Mouse (Mus musculus): ENCODE data around the gene Mul1. TPM values are rescaled to one million over a fixed set of nuclear protein-coding genes. Genes with fewer than 3 reads are reported as not detected.

The Mul1 gene
- polyA plus RNA-seq (2014; fragmentation: Nextera tagmentation; extraction: Ambion mirVana): 16.2 and 21.9 TPM in 2 replicates

DNA sequence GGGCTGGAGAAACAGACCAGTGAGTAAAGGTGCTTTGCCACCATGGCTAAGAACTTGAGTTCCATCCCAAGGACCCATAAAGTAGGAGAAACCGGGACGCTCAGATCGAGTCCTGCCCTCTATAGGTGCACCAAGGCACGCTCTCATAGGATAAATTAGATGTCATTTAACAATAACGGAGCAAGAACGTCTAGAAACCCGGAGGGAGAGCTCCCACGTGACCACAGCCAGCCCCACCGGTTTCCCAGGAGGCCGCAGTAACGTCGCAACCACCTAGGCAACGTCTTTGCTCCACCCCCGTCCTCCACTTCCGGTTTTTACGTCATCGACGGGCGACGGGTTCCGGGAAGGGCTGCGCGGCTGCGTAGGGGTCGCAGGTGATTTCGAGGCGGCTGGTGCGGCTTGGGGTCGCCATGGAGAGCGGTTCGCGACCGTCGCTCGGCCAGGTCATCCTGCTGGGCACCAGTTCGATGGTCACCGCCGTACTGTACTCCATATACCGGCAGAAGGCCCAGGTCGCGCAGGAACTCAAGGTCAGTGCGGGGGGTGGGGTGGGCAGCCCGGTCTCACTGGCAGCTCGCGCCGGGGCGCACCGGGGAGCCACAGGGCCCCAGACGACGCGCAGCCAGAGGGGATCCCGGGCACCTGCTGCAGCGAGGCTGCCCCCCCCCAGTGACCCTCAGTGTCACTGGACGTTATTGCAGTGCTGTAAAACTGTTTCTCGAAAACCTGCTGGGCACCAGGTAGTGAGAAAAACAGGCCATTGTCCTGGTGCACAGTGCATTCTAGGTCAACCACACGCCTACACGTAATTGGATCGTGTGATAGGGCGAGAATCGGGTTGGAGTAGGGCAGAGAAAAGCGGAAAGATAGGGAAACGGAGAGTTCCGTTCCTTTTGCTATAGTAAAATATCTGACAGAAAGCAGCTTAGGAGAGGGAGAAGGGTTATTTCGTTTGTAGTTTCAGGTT is at the start of gene Mul1:
Gene Mul1 (plus strand): TSS at position 325 of the 970 bp plus-strand sequence.
- WGBS: 1% methylated on average over 64 of the region's 64 CpGs
- Histone ChIP-seq H3K36me3 (ENCODE audit: control insufficient read depth, insufficient read depth, low read length) (peaks cover 34% of the 10 kb centered on the region), H3K9me3 (replicated peaks; ENCODE audit: control insufficient read depth, low read length) (no peaks in the 10 kb centered on the region), H3K27me3 (replicated peaks; ENCODE audit: control insufficient read depth, insufficient read depth, low read length) (no peaks in the 10 kb centered on the region; the same call in 1 of the 2 replicates), H3K4me3 (ENCODE audit: low read depth, low read length) (peak within 1 kb of the TSS; percentile 94), H3K4me2 (ENCODE audit: low read length) (peak within 1 kb of the TSS; percentile 86), H3K9ac (ENCODE audit: low read length) (peak within 1 kb of the TSS; percentile 81), H3K27ac (ENCODE audit: low read depth, low read length) (peak within 1 kb of the TSS; percentile 82), H3K4me1 (ENCODE audit: control insufficient read depth, insufficient read depth, low read length) (peaks cover 6% of the 10 kb centered on the region)
- peak; percentile 97 for DNase-seq (ENCODE audit: low spot score)
- peak; percentile 97 for ATAC-seq

DNA sequence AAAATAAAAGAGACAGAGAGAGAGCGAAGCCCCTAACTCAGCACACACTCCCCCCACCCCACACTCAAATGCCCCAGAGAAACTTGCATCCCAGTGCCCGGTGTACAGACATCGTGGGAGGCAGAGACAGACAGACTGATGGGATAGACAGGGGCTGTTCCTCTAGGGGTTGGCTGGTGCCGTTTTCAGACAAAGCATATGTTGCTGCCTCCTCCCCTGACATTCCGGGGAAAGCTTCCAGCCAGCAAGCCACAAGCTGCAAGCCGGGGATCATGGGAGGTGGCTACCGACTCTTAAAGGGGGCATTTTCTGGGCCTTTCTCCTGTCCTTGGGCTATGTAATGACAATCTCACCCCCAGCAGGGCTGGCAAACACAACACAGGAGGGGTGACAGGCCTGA is 40.8 kb upstream of the Mul1 start:
- DNase-seq (ENCODE audit: low spot score) (no peak), ATAC-seq (no peak)
- Histone ChIP-seq H3K4me2 (ENCODE audit: low read length) (no peak overlapping the region), H3K9me3 (replicated peaks; ENCODE audit: control insufficient read depth, low read length) (no peaks in the 10 kb centered on the region), H3K27ac (ENCODE audit: low read depth, low read length) (no peak overlapping the region), H3K36me3 (ENCODE audit: control insufficient read depth, insufficient read depth, low read length) (no peaks in the 10 kb centered on the region), H3K9ac (ENCODE audit: low read length) (no peak overlapping the region), H3K4me3 (ENCODE audit: low read depth, low read length) (no peak overlapping the region), H3K4me1 (ENCODE audit: control insufficient read depth, insufficient read depth, low read length) (no peaks in the 10 kb centered on the region), H3K27me3 (replicated peaks; ENCODE audit: control insufficient read depth, insufficient read depth, low read length) (peaks cover 53% of the 10 kb centered on the region)
- 63% methylated on average over 7 of the region's 7 CpGs for WGBS

DNA sequence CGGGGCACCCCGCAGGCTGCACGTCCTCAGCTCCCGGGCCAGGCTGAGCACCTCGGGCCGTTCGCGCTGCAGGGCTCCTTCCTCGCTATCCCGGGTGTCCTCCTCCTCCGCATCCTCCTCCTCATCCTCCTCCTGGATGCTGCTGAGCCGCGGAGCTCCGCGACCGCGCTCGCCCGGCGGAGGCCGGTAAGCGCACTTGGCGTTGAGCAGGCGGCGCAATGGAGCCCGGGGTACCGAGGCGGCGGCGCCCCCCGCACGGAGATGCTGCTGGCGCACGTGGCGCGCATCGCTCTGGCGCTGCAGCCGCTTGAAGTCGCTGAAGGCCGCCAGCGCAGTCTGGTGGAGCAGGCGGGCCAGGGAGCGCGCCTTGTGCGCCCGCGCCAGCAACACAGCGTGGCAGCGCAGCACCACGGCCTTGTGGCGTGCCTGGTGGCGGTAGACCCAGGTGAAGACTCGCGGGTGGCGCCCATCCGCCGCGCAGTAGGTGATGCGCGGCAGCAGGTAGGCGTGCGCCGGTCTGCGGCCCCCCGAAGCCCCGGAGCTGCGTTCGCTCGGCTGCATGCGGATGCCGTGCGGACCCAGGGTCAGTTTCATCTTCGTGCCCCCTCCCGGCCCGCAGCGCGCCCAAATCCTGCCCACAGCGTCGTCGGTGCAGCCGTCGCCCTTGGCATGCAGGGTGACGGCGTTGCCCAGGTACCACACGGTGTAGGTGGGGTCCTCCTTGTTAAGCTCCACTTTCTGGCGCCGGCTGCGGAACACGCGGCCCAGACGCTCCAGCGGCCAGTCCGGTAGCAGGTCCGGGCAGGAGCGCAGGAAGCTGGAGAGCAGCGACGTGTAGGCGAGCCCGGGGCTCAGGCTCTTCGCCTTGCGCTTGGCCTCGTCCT is 39.1 kb upstream of the Mul1 start:
- H3K36me3 ChIP-seq (ENCODE audit: control insufficient read depth, insufficient read depth, low read length): no peaks in the 10 kb centered on the region
- ATAC-seq (peak; percentile 44; the same call in 1 of the 2 replicates), DNase-seq (ENCODE audit: low spot score) (peak; percentile 64)
- H3K9me3 ChIP-seq (replicated peaks; ENCODE audit: control insufficient read depth, low read length): no peaks in the 10 kb centered on the region
- H3K9ac ChIP-seq (ENCODE audit: low read length): peak overlapping the region; percentile 43
- no peaks in the 10 kb centered on the region for H3K4me1 ChIP-seq (ENCODE audit: control insufficient read depth, insufficient read depth, low read length)
- H3K4me3 ChIP-seq (ENCODE audit: low read depth, low read length): peak overlapping the region; percentile 34
- under 1% methylated on average over 98 of the region's 103 CpGs for WGBS
- no peak overlapping the region for H3K27ac ChIP-seq (ENCODE audit: low read depth, low read length)
- H3K4me2 ChIP-seq (ENCODE audit: low read length): peak overlapping the region; percentile 61
- H3K27me3 ChIP-seq (replicated peaks; ENCODE audit: control insufficient read depth, insufficient read depth, low read length): peaks cover 53% of the 10 kb centered on the region

DNA sequence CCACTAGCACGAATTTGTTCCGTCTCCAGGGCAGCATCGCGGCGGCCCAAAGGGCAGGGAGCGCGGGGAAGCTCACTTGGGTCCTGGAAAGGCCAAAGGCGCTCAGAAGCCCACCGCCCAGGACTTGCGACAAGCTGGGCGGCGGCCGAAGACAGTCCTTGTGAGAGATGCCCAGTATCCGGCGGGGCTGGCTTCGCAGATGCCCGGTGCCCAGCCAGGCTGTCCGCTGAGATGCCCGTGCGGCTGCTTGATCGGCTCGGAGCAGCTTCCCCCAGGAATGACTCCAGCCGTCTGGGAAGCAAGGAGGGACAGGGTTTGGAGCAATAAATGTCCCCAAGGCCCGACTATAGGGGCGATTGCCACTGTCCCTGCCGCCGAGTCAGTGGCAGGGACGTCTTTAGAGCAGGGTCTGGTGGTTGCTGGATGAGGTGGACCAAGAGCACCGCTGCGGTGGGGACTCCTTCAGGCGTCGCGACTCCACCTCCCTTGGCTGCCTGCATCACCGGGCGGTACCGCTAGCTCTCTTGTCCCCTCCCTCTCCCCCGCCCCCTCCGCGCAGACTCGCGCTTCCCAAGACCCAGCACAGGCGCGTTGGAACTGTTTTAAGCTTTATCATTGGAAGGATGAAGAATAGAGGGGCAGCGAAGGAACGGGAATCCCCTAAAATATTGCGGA is 38.4 kb upstream of the Mul1 start, which contains the start of gene Fam43b:
Gene Fam43b (minus strand): TSS at position 558 of the 675 bp plus-strand sequence.
- ATAC-seq: no peak
- Histone ChIP-seq H3K9me3 (replicated peaks; ENCODE audit: control insufficient read depth, low read length) (no peaks in the 10 kb centered on the region), H3K4me3 (ENCODE audit: low read depth, low read length) (peak within 1 kb of the TSS; percentile 34), H3K27me3 (replicated peaks; ENCODE audit: control insufficient read depth, insufficient read depth, low read length) (peaks cover 53% of the 10 kb centered on the region), H3K4me2 (ENCODE audit: low read length) (peak within 1 kb of the TSS; percentile 61), H3K36me3 (ENCODE audit: control insufficient read depth, insufficient read depth, low read length) (no peaks in the 10 kb centered on the region), H3K27ac (ENCODE audit: low read depth, low read length) (no peak within 1 kb of the TSS), H3K4me1 (ENCODE audit: control insufficient read depth, insufficient read depth, low read length) (no peaks in the 10 kb centered on the region), H3K9ac (ENCODE audit: low read length) (peak within 1 kb of the TSS; percentile 43)
- WGBS: under 1% methylated on average over 46 of the region's 46 CpGs
- DNase-seq (ENCODE audit: low spot score): peak; percentile 71

DNA sequence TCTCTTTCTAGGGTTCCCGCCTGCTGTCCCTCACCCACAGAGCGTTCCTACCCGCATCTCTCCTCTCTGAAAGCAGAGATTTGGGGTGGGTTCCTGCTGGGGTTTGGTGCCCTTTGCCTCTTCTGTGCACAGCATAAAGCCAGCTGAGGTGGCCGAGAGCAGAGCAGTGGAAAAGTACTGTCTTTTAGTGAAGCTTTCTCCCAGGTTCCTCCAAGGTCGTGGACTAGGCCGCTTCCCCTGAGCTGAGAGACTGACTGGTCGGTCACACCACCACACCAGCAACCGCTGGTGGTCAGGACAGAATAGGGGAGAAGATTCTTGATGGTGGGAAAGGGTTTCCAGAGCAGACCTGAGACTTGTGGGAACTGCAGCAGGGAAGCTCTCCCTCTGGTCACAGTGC is 37.8 kb upstream of the Mul1 start:
- WGBS: 4% methylated on average over 8 of the region's 8 CpGs
- H3K27ac ChIP-seq (ENCODE audit: low read depth, low read length): no peak overlapping the region
- no peaks in the 10 kb centered on the region for H3K9me3 ChIP-seq (replicated peaks; ENCODE audit: control insufficient read depth, low read length)
- H3K4me3 ChIP-seq (ENCODE audit: low read depth, low read length): peak overlapping the region; percentile 34
- peak overlapping the region; percentile 61 for H3K4me2 ChIP-seq (ENCODE audit: low read length)
- ATAC-seq (no peak), DNase-seq (ENCODE audit: low spot score) (no peak)
- H3K9ac ChIP-seq (ENCODE audit: low read length): no peak overlapping the region; the same call in 1 of the 2 replicates
- no peaks in the 10 kb centered on the region for H3K36me3 ChIP-seq (ENCODE audit: control insufficient read depth, insufficient read depth, low read length)
- peaks cover 53% of the 10 kb centered on the region for H3K27me3 ChIP-seq (replicated peaks; ENCODE audit: control insufficient read depth, insufficient read depth, low read length)
- H3K4me1 ChIP-seq (ENCODE audit: control insufficient read depth, insufficient read depth, low read length): no peaks in the 10 kb centered on the region

DNA sequence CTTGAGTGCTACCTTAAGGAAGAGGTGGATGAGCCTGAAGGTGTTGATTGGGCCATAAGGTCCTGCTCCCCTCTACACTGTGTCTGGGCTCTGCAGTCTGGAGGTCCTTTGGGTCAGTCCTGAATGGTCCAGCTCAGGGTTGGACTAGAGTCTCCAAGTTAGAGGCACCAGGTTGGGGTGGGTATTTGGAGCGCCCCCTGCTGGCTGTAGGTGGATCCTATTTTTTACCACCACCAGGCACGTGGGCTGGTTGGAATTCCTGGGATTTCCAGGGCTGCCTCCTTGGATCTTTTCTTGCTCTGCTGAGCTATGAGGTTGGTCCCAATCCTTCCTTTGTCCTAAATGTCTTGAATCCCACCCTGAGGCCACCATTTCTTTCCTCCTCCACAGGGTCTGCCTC is 29.7 kb upstream of the Mul1 start:
- ATAC-seq: no peak
- no peak for DNase-seq (ENCODE audit: low spot score)
- no peaks in the 10 kb centered on the region for H3K36me3 ChIP-seq (ENCODE audit: control insufficient read depth, insufficient read depth, low read length)
- WGBS: 4% methylated on average over 2 of the region's 2 CpGs
- no peak overlapping the region for H3K4me2 ChIP-seq (ENCODE audit: low read length)
- no peak overlapping the region for H3K27ac ChIP-seq (ENCODE audit: low read depth, low read length)
- no peaks in the 10 kb centered on the region for H3K4me1 ChIP-seq (ENCODE audit: control insufficient read depth, insufficient read depth, low read length)
- no peak overlapping the region for H3K9ac ChIP-seq (ENCODE audit: low read length)
- no peaks in the 10 kb centered on the region; the same call in 1 of the 2 replicates for H3K27me3 ChIP-seq (replicated peaks; ENCODE audit: control insufficient read depth, insufficient read depth, low read length)
- H3K9me3 ChIP-seq (replicated peaks; ENCODE audit: control insufficient read depth, low read length): no peaks in the 10 kb centered on the region
- H3K4me3 ChIP-seq (ENCODE audit: low read depth, low read length): no peak overlapping the region

DNA sequence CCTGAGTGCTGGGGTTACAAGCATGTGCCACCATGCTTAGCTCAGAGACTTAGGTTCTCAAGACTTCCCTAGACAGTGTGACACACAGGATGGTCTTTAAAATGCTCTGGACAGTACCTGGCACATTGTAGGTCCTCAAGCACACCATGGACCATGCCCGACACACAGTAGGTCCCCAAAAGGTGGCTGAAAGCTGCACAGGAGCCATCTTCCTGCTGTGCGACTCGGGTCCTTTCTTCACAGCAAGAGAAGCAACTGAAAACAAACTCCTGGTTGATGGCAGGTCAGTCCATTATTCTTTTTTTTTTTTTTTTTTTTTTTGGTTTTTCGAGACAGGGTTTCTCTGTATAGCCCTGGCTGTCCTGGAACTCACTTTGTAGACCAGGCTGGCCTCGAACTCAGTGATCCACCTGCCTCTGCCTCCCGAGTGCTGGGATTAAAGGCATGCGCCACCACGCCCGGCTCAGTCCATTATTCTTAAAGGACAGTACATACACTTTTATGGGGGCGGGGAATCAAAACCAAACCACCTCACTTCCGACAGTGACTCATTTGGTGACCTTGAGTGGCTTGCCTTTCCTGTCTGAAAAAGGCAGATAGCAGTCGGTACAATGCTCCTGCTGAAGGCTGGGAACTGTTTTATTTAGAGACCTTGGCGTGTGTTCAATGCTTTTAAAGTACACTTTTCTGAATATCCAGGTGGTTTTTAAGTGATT is 26.8 kb upstream of the Mul1 start:
- H3K4me3 ChIP-seq (ENCODE audit: low read depth, low read length): no peak overlapping the region
- 82% methylated on average over 12 of the region's 13 CpGs for WGBS
- H3K27me3 ChIP-seq (replicated peaks; ENCODE audit: control insufficient read depth, insufficient read depth, low read length): no peaks in the 10 kb centered on the region; the same call in 1 of the 2 replicates
- no peaks in the 10 kb centered on the region for H3K36me3 ChIP-seq (ENCODE audit: control insufficient read depth, insufficient read depth, low read length)
- H3K4me1 ChIP-seq (ENCODE audit: control insufficient read depth, insufficient read depth, low read length): no peaks in the 10 kb centered on the region
- no peak overlapping the region for H3K9ac ChIP-seq (ENCODE audit: low read length)
- H3K4me2 ChIP-seq (ENCODE audit: low read length): no peak overlapping the region
- ATAC-seq: no peak
- H3K27ac ChIP-seq (ENCODE audit: low read depth, low read length): no peak overlapping the region
- no peak for DNase-seq (ENCODE audit: low spot score)
- no peaks in the 10 kb centered on the region for H3K9me3 ChIP-seq (replicated peaks; ENCODE audit: control insufficient read depth, low read length)

DNA sequence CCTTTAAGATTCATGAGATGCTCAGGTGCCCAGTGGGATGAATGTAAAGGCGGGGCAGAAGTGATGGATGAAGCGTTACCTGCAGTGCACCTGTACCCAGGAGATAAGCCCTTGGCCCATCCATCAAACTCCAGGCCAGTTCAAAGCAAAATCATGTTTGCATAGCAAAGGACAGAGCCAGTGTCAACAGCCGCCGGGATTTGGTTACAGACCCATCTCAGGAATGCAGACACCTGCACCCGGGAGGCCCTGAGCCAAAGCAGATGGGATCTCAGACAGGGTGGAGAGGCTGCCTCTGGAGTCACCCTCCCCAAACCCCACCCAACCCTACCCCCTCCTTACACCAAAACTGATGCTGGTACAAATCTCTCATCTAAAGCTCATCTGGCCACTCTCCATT is 23.5 kb upstream of the Mul1 start:
- ATAC-seq (no peak), DNase-seq (ENCODE audit: low spot score) (no peak)
- no peaks in the 10 kb centered on the region for H3K9me3 ChIP-seq (replicated peaks; ENCODE audit: control insufficient read depth, low read length)
- H3K36me3 ChIP-seq (ENCODE audit: control insufficient read depth, insufficient read depth, low read length): no peaks in the 10 kb centered on the region
- H3K9ac ChIP-seq (ENCODE audit: low read length): no peak overlapping the region
- no peak overlapping the region for H3K4me3 ChIP-seq (ENCODE audit: low read depth, low read length)
- H3K4me2 ChIP-seq (ENCODE audit: low read length): no peak overlapping the region
- no peaks in the 10 kb centered on the region for H3K27me3 ChIP-seq (replicated peaks; ENCODE audit: control insufficient read depth, insufficient read depth, low read length)
- H3K4me1 ChIP-seq (ENCODE audit: control insufficient read depth, insufficient read depth, low read length): no peaks in the 10 kb centered on the region
- WGBS: 19% methylated on average over 5 of the region's 5 CpGs
- no peak overlapping the region for H3K27ac ChIP-seq (ENCODE audit: low read depth, low read length)

All from forebrain, embryonic 14.5 days (tissue).